Mouse (Mus musculus) embryonic facial prominence, embryonic 14.5 days (tissue): ENCODE measurements at regions not wholly inside any gene's neighbourhood (a gene's known extent, or its start where the extent isn't known, plus 50 kb on each side); places are given as distances from the start of the nearest gene placed in this dataset.

ENCODE experiments used
- ATAC-seq: fragments of 200-750 bp; cut with Nextera tagmentation; 2 replicates; pipeline ENCODE4 v1.8.0; 2017; ENCODE audit warnings: low read depth, moderate number of reproducible peaks, moderate TSS enrichment
- DNase-seq: peaks from one replicate; pipeline ENCODE4 v3.0.0-alpha.2; 2015; ENCODE audit warnings: low spot score
- H3K27ac ChIP-seq: fragments of 300-500 bp; sonication (generic); replicated peaks from 2 replicates; pipeline ENCODE4 v1.5.1; 2014; ENCODE audit warnings: low read depth, mild to moderate bottlenecking, low read length, moderate library complexity
- H3K27me3 ChIP-seq: fragments of 300-500 bp; sonication (generic); replicated peaks from 2 replicates; pipeline ENCODE4 v1.6.1; 2014; ENCODE audit warnings: low read length; ENCODE audit not compliant: control insufficient read depth, insufficient read depth
- H3K36me3 ChIP-seq: fragments of 300-500 bp; sonication (generic); 2 replicates; pipeline ENCODE4 v1.6.1; 2014; ENCODE audit warnings: low read length, mixed read lengths; ENCODE audit not compliant: control insufficient read depth, insufficient read depth
- H3K4me1 ChIP-seq: fragments of 300-500 bp; sonication (generic); 2 replicates; pipeline ENCODE4 v1.6.1; 2014; ENCODE audit warnings: antibody characterized with exemption, low read length; ENCODE audit not compliant: control insufficient read depth, insufficient read depth
- H3K4me2 ChIP-seq: fragments of 300-500 bp; sonication (generic); 2 replicates; pipeline ENCODE4 v1.6.1; 2014; ENCODE audit warnings: low read depth, mild to moderate bottlenecking, low read length, moderate library complexity, mixed read lengths
- H3K4me3 ChIP-seq: fragments of 300-500 bp; sonication (generic); 2 replicates; pipeline ENCODE4 v1.5.1; 2014; ENCODE audit warnings: low read depth, mild to moderate bottlenecking, low read length
- H3K9ac ChIP-seq: fragments of 300-500 bp; sonication (generic); 2 replicates; pipeline ENCODE4 v1.6.1; 2014; ENCODE audit warnings: low read depth, mild to moderate bottlenecking, low read length, moderate library complexity, mixed read lengths
- H3K9me3 ChIP-seq: fragments of 300-500 bp; sonication (generic); 2 replicates; pipeline ENCODE4 v1.6.1; 2016; ENCODE audit warnings: low read length; ENCODE audit not compliant: control insufficient read depth
- WGBS: fragments of 180-500 bp; shearing (Covaris S2); extraction: QIAGEN DNeasy Blood & Tissue Kit; methylation state at CpG from one replicate; pipeline ENCODE4 v1.1.7; 2014; 5-methylcytosine and 5-hydroxymethylcytosine counted together

DNA sequence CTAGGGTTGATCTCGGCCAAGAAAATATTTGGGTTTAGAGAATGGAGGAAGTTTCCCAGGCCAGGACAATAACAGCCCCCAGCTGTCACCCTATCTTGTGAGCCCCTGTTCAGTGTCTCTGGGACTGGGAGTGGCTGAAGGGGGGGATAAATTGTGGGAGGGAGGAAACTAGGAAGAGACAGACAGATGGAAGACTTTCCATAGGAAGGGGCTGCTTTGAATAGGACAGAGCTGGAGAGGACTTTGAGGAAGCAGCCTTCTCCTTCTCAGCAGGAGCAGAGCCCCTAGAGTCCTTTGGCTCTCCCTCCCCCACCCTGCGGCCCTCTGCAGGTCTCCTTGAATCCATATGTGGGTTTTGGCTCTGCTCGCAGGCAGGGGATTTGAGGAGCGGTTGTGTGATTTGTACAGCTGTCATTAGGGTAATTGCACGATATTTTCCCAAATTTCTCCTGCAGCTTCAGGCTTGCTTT lies 91.6 kb downstream of the H2al1j start:
- DNase-seq, result peak; percentile 79
- Histone ChIP-seq H3K27ac (no peak overlapping the region), H3K36me3 (no peaks in the 10 kb centered on the region), H3K27me3 (peaks cover 7% of the 10 kb centered on the region), H3K4me1 (no peaks in the 10 kb centered on the region), H3K4me2 (no peak overlapping the region), H3K9ac (no peak overlapping the region), H3K9me3 (no peaks in the 10 kb centered on the region), H3K4me3 (no peak overlapping the region)
- 40% methylated on average over 4 of the region's 5 CpGs for WGBS
- ATAC-seq, result peak; percentile 60

- DNase-seq (no peak), ATAC-seq (0 out of 2 replicates have a peak, but pooled peaks have one; percentile 41)
- H3K27ac ChIP-seq, result no peak overlapping the region
- H3K27me3 ChIP-seq, result peaks cover 37% of the 10 kb centered on the region
- no peaks in the 10 kb centered on the region for H3K9me3 ChIP-seq
- no peaks in the 10 kb centered on the region for H3K36me3 ChIP-seq
- WGBS, result 52% methylated on average over 9 of the region's 12 CpGs
- H3K4me3 ChIP-seq, result no peak overlapping the region
- peaks cover 12% of the 10 kb centered on the region for H3K4me1 ChIP-seq
- H3K9ac ChIP-seq, result no peak overlapping the region
- H3K4me2 ChIP-seq, result no peak overlapping the region
These were observed 104.9 kb downstream of the H2al1j start for GRCm38 (mm10) chrX:11432403-11433004.

DNA sequence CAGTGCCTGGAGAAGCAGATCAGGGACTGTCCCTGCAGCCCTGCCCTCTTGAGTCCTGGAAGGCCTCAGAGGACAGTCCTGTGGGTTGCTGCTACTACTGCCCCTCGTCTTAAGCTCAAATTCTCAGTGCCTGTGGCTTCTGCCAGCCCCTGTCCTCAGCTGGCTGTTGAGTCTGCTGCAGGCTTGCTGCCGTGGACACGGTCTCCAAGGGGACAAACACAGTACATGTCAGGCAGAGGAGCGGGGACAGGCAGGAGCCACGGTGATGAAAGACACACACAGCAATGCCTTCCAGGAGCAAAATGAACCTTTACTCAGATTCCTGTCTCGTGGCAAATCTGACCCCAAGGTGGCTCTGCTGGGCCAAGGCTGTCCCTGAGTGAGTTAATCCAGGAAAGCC lies 107.7 kb downstream of the H2al1j start:
- Histone ChIP-seq H3K27ac (no peak overlapping the region), H3K4me1 (peaks cover 12% of the 10 kb centered on the region), H3K4me3 (no peak overlapping the region), H3K36me3 (no peaks in the 10 kb centered on the region), H3K4me2 (no peak overlapping the region), H3K9me3 (no peaks in the 10 kb centered on the region), H3K27me3 (peaks cover 32% of the 10 kb centered on the region), H3K9ac (no peak overlapping the region)
- ATAC-seq (no peak), DNase-seq (no peak)
- WGBS, result 56% methylated on average over 6 of the region's 6 CpGs

- Histone ChIP-seq H3K27ac (no peak overlapping the region), H3K36me3 (no peaks in the 10 kb centered on the region), H3K9ac (no peak overlapping the region), H3K4me2 (no peak overlapping the region), H3K9me3 (no peaks in the 10 kb centered on the region), H3K27me3 (peaks cover 22% of the 10 kb centered on the region), H3K4me1 (peaks cover 7% of the 10 kb centered on the region), H3K4me3 (no peak overlapping the region)
- 50% methylated on average over 12 of the region's 12 CpGs for WGBS
- DNase-seq, result peak; percentile 55
- no peak for ATAC-seq
These were observed 109.7 kb downstream of the H2al1j start for GRCm38 (mm10) chrX:11437151-11437944.

DNA sequence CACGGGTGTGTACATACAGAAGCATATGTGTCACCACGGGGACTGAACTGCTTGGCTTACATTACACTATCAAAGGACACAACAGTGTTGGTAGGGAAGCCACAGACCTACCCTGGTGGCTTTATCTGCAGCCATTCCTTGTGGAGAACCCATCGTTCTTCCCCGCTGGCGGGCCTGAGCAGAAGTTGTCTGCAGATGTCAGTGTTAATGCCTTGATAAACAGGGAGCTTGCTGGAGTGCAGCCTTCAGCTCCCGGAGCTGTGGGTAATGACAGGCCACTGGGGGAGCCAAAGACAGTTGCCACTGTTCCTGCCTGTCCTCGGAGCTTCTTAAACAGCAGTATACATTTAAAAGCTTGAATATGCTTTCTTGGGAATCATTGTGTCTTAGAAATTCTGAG lies 115.9 kb downstream of the H2al1j start:
- Histone ChIP-seq H3K9ac (no peak overlapping the region), H3K27ac (no peak overlapping the region), H3K36me3 (no peaks in the 10 kb centered on the region), H3K4me1 (no peaks in the 10 kb centered on the region), H3K9me3 (no peaks in the 10 kb centered on the region), H3K27me3 (peaks cover 13% of the 10 kb centered on the region), H3K4me3 (no peak overlapping the region), H3K4me2 (no peak overlapping the region)
- WGBS, result 39% methylated on average over 7 of the region's 7 CpGs
- ATAC-seq, result no peak
- no peak for DNase-seq

DNA sequence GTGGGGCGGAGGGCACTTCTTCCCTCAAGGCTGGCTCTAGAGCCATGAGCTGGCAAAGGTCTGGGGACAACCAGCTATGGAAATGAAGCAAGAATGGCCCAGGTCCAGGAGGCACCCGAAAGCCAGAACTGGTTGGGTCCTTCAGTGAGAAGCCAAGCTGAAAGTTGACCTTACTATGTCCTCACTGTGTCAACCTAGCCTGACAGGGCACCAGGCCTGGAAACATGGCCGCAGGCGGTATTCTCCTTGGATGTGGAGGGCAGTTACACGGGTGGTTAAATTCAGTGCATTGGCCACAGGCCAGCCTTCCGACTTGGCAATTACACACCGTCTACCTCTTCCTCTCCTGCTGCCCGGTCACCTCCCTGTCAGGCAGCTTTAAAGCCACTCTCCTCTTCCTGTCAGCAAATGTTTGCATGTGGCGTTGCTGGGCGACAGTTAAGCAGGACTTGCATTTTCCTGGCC lies 116.7 kb downstream of the H2al1j start:
- ATAC-seq (no peak), DNase-seq (no peak)
- H3K4me3 ChIP-seq, result no peak overlapping the region
- H3K27ac ChIP-seq, result no peak overlapping the region
- H3K4me1 ChIP-seq, result no peaks in the 10 kb centered on the region
- no peak overlapping the region for H3K9ac ChIP-seq
- H3K4me2 ChIP-seq, result no peak overlapping the region
- H3K36me3 ChIP-seq, result no peaks in the 10 kb centered on the region
- WGBS, result 52% methylated on average over 9 of the region's 10 CpGs
- peaks cover 15% of the 10 kb centered on the region for H3K27me3 ChIP-seq
- H3K9me3 ChIP-seq, result no peaks in the 10 kb centered on the region

GRCm38 (mm10) chrX:11448711-11449110 lies 121.1 kb downstream of the H2al1j start:
- Histone ChIP-seq H3K27ac (no peak overlapping the region), H3K9ac (no peak overlapping the region), H3K4me3 (no peak overlapping the region), H3K27me3 (peaks cover 15% of the 10 kb centered on the region; the same call in 1 of the 2 replicates), H3K4me1 (no peaks in the 10 kb centered on the region), H3K9me3 (no peaks in the 10 kb centered on the region), H3K36me3 (no peaks in the 10 kb centered on the region), H3K4me2 (no peak overlapping the region)
- WGBS, result 73% methylated on average over 4 of the region's 4 CpGs
- DNase-seq, result no peak
- ATAC-seq, result no peak

- Histone ChIP-seq H3K27me3 (peaks cover 14% of the 10 kb centered on the region; the same call in 1 of the 2 replicates), H3K9me3 (no peaks in the 10 kb centered on the region), H3K4me2 (no peak overlapping the region), H3K36me3 (no peaks in the 10 kb centered on the region), H3K4me3 (no peak overlapping the region), H3K9ac (no peak overlapping the region), H3K4me1 (no peaks in the 10 kb centered on the region), H3K27ac (no peak overlapping the region)
- WGBS, result 41% methylated on average over 4 of the region's 4 CpGs
- no peak for ATAC-seq
- DNase-seq, result peak; percentile 38
These were observed 130.9 kb downstream of the H2al1j start for GRCm38 (mm10) chrX:11458521-11458920.
